Mouse (Mus musculus) thymus, postnatal 4 days (tissue): ENCODE measurements around the gene Agbl5.

Experiments
- DNase-seq: peaks from one replicate; pipeline ENCODE4 v3.0.0; 2021

The Agbl5 gene

GRCm38 (mm10) chr5:30954556-30954955, 66.1 kb downstream of the Agbl5 start:
- no peak for DNase-seq

GRCm38 (mm10) chr5:30955751-30956150, 67.3 kb downstream of the Agbl5 start:
- no peak for DNase-seq
